Mouse (Mus musculus) midbrain, embryonic 13.5 days (tissue): Measurements from ENCODE around the gene Snap29. TPM values are rescaled to one million over a fixed set of nuclear protein-coding genes. Genes with fewer than 3 reads are reported as not detected.

Experiments
- ATAC-seq: fragments of 200-750 bp; cut with Nextera tagmentation; 2 replicates; pipeline ENCODE4 v1.8.0; 2017; ENCODE audit warnings: mild to moderate bottlenecking, moderate TSS enrichment, moderate library complexity
- H3K27ac ChIP-seq: fragments of 300-500 bp; sonication (generic); 2 replicates; pipeline ENCODE4 v1.5.1; 2015; ENCODE audit warnings: inconsistent platforms, mild to moderate bottlenecking, moderate library complexity
- H3K27me3 ChIP-seq: fragments of 300-500 bp; sonication (generic); 2 replicates; pipeline ENCODE4 v1.6.1; 2015; ENCODE audit warnings: mild to moderate bottlenecking, inconsistent platforms
- H3K36me3 ChIP-seq: fragments of 300-500 bp; sonication (generic); 2 replicates; pipeline ENCODE4 v1.6.1; 2015; ENCODE audit warnings: mild to moderate bottlenecking, inconsistent platforms
- H3K4me1 ChIP-seq: fragments of 300-500 bp; sonication (generic); replicated peaks from 2 replicates; pipeline ENCODE4 v1.6.1; 2015; ENCODE audit warnings: inconsistent platforms
- H3K4me2 ChIP-seq: fragments of 300-500 bp; sonication (generic); replicated peaks from 2 replicates; pipeline ENCODE4 v1.6.1; 2015; ENCODE audit warnings: moderate library complexity, mild to moderate bottlenecking, inconsistent platforms
- H3K4me3 ChIP-seq: fragments of 300-500 bp; sonication (generic); replicated peaks from 2 replicates; pipeline ENCODE4 v1.5.1; 2015; ENCODE audit warnings: mild to moderate bottlenecking, inconsistent platforms
- H3K9ac ChIP-seq: fragments of 300-500 bp; sonication (generic); replicated peaks from 2 replicates; pipeline ENCODE4 v1.6.1; 2015; ENCODE audit warnings: mild to moderate bottlenecking, inconsistent platforms
- H3K9me3 ChIP-seq: fragments of 300-500 bp; sonication (generic); 2 replicates; pipeline ENCODE4 v1.6.1; 2016; ENCODE audit warnings: mild to moderate bottlenecking, inconsistent platforms
- WGBS: fragments of 180-500 bp; shearing (Covaris S2); methylation state at CpG from one replicate; pipeline ENCODE4 v1.1.7; 2015; 5-methylcytosine and 5-hydroxymethylcytosine counted together
- polyA plus RNA-seq: library from polyadenylated mRNA; unstranded; fragments of >200 nt; fragmentation: Nextera tagmentation; extraction: Ambion mirVana; gene quantifications from 2 replicates; pipeline ENCODE4 v1.2.1, GENCODE M21; 2015

The Snap29 gene
- polyA plus RNA-seq, 1 experiment from 2014 or later, result 23.3 TPM

DNA sequence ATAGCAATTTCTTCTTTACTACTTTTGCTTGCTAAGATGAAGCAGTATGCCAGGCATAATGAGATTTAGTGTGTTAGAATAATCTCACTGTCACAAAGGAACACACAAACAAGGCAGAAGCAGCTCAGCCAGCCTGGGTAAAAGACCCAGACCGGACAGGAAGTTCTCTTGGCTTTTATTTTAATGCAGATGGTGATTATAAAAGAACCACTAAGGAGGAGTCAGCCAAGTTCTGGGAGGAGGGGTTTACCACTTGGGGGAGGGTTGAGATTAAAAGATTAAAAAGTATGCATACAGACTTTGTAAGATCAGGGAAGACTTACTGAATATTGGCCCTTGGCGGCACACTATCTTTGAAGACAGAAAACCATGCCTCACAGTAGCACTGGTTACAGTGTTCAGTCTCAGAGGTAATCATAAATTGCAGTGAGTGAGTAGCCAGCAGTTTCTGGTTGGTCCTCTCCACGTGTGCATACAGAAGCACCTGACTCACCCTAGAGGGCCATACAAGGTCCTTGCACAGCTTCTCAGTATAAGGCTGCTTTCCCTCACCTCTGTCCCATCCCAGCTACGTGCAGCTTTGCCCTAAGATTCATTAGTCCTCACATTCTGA is 72.7 kb downstream of the Snap29 start:
- 0 out of 2 replicates have a peak, but pooled peaks cover 9% of the 10 kb centered on the region for H3K4me1 ChIP-seq
- H3K27me3 ChIP-seq, result no peaks in the 10 kb centered on the region
- H3K4me2 ChIP-seq, result no peak overlapping the region
- H3K27ac ChIP-seq, result no peak overlapping the region
- H3K4me3 ChIP-seq, result no peak overlapping the region
- no peak for ATAC-seq
- H3K9me3 ChIP-seq, result no peaks in the 10 kb centered on the region
- whole genome bisulfite sequencing, result 75% methylated on average over 4 of the region's 4 CpGs
- no peak overlapping the region for H3K9ac ChIP-seq
- H3K36me3 ChIP-seq, result peaks cover 10% of the 10 kb centered on the region

Other genes with a start within 250 kb of the Snap29 start
- gene Ube2l3, start 203.3 kb upstream of the Snap29 start, polyA plus RNA-seq, result 330 and 342 TPM in 2 replicates
- 2.1 and 2.5 TPM in 2 replicates for gene Rimbp3, start 197.4 kb upstream of the Snap29 start, polyA plus RNA-seq
- 13.2 and 13.6 TPM in 2 replicates for gene Hic2, start 172.4 kb upstream of the Snap29 start, polyA plus RNA-seq
- gene Tmem191c, start 129.9 kb upstream of the Snap29 start, polyA plus RNA-seq, result 24.1 and 28.1 TPM in 2 replicates
- gene Serpind1, start 74.6 kb upstream of the Snap29 start, polyA plus RNA-seq, result 1.1 and 2.2 TPM in 2 replicates
- gene Pi4ka, start 328 bp downstream of the Snap29 start, polyA plus RNA-seq, result 62.7 and 67.5 TPM in 2 replicates
- gene Crkl, start 46.0 kb downstream of the Snap29 start, polyA plus RNA-seq, result 88.7 and 91.2 TPM in 2 replicates
- gene Aifm3, start 83.6 kb downstream of the Snap29 start, polyA plus RNA-seq, result 7.9 and 10.6 TPM in 2 replicates
- 124 and 133 TPM in 2 replicates for gene Lztr1, start 102.7 kb downstream of the Snap29 start, polyA plus RNA-seq
- 61.7 and 65.0 TPM in 2 replicates for gene Thap7, start 125.2 kb downstream of the Snap29 start, polyA plus RNA-seq
- 0.28 and 0.55 TPM in 2 replicates for gene Lrrc74b, start 155.3 kb downstream of the Snap29 start, polyA plus RNA-seq
- 1.0 and 1.3 TPM in 2 replicates for gene P2rx6, start 155.9 kb downstream of the Snap29 start, polyA plus RNA-seq
- gene Slc7a4, start 177.2 kb downstream of the Snap29 start, polyA plus RNA-seq, result 13.8 and 14.3 TPM in 2 replicates
- gene Smpd4, start 213.4 kb downstream of the Snap29 start, polyA plus RNA-seq, result 27.3 and 27.9 TPM in 2 replicates
- 4.4 and 4.8 TPM in 2 replicates for gene Ccdc74a, start 240.5 kb downstream of the Snap29 start, polyA plus RNA-seq